Mouse (Mus musculus) hindbrain, embryonic 14.5 days (tissue): ENCODE results near the gene Fam102b. TPM values are rescaled to one million over a fixed set of nuclear protein-coding genes. Genes with fewer than 3 reads are reported as not detected.

Source experiments
- ATAC-seq: fragments of 200-750 bp; cut with Nextera tagmentation; 2 replicates; pipeline ENCODE4 v1.8.0; 2017; ENCODE audit warnings: moderate number of reproducible peaks, mild to moderate bottlenecking, moderate TSS enrichment, moderate library complexity; ENCODE audit not compliant: low FRiP score
- DNase-seq: peaks from one replicate; pipeline ENCODE4 v3.0.0-alpha.2; 2015; ENCODE audit warnings: low spot score
- H3K27ac ChIP-seq: fragments of 300-500 bp; sonication (generic); 2 replicates; pipeline ENCODE4 v1.5.1; 2014; ENCODE audit warnings: mild to moderate bottlenecking, moderate library complexity
- H3K27me3 ChIP-seq: fragments of 300-500 bp; sonication (generic); 2 replicates; pipeline ENCODE4 v1.6.1; 2014; ENCODE audit warnings: mild to moderate bottlenecking, low read length, mixed read lengths; ENCODE audit not compliant: control insufficient read depth, insufficient read depth
- H3K36me3 ChIP-seq: fragments of 300-500 bp; sonication (generic); replicated peaks from 2 replicates; pipeline ENCODE4 v1.6.1; 2014; ENCODE audit not compliant: control insufficient read depth, insufficient read depth
- H3K4me1 ChIP-seq: fragments of 300-500 bp; sonication (generic); replicated peaks from 2 replicates; pipeline ENCODE4 v1.6.1; 2014; ENCODE audit warnings: antibody characterized with exemption, low read length, mixed read lengths; ENCODE audit not compliant: control insufficient read depth, insufficient read depth
- H3K4me2 ChIP-seq: fragments of 300-500 bp; sonication (generic); replicated peaks from 2 replicates; pipeline ENCODE4 v1.6.1; 2014; ENCODE audit warnings: mild to moderate bottlenecking, moderate library complexity
- H3K4me3 ChIP-seq: fragments of 300-500 bp; sonication (generic); replicated peaks from 2 replicates; pipeline ENCODE4 v1.5.1; 2014; ENCODE audit warnings: mild to moderate bottlenecking, low read length
- H3K9ac ChIP-seq: fragments of 300-500 bp; sonication (generic); 2 replicates; pipeline ENCODE4 v1.6.1; 2014
- H3K9me3 ChIP-seq: fragments of 300-500 bp; sonication (generic); 2 replicates; pipeline ENCODE4 v1.6.1; 2016; ENCODE audit warnings: low read length; ENCODE audit not compliant: control insufficient read depth
- WGBS: fragments of 180-500 bp; shearing (Covaris S2); extraction: QIAGEN DNeasy Blood & Tissue Kit; methylation state at CpG from one replicate; pipeline ENCODE4 v1.1.7; 2014; 5-methylcytosine and 5-hydroxymethylcytosine counted together
- polyA plus RNA-seq: library from polyadenylated mRNA; unstranded; fragments of >200 nt; fragmentation: Nextera tagmentation; extraction: Ambion mirVana; gene quantifications from 2 replicates; pipeline ENCODE4 v1.2.1, GENCODE M21; 2014

The Fam102b gene
- polyA plus RNA-seq, 1 experiment from 2014 or later = 20.9 TPM

- no peak overlapping the region for H3K9ac ChIP-seq
- H3K36me3 ChIP-seq = no peaks in the 10 kb centered on the region
- no peak overlapping the region for H3K4me3 ChIP-seq
- H3K27me3 ChIP-seq = no peaks in the 10 kb centered on the region
- no peak overlapping the region for H3K27ac ChIP-seq
- no peak for DNase-seq
- WGBS = 95% methylated on average over 4 of the region's 4 CpGs
- no peaks in the 10 kb centered on the region for H3K4me1 ChIP-seq
- H3K4me2 ChIP-seq = no peak overlapping the region
- no peak for ATAC-seq
- no peaks in the 10 kb centered on the region for H3K9me3 ChIP-seq
Observed at GRCm38 (mm10) chr3:109040908-109041307, 13.5 kb upstream of the Fam102b start.

- no peaks in the 10 kb centered on the region for H3K9me3 ChIP-seq
- no peak for ATAC-seq
- no peaks in the 10 kb centered on the region for H3K4me1 ChIP-seq
- H3K4me3 ChIP-seq = no peak overlapping the region
- WGBS = 76% methylated on average over 1 of the region's 1 CpGs
- no peak overlapping the region for H3K4me2 ChIP-seq
- no peaks in the 10 kb centered on the region for H3K36me3 ChIP-seq
- H3K9ac ChIP-seq = no peak overlapping the region
- no peak overlapping the region for H3K27ac ChIP-seq
- no peak for DNase-seq
- no peaks in the 10 kb centered on the region for H3K27me3 ChIP-seq
Observed at GRCm38 (mm10) chr3:109034411-109034810, 7.0 kb upstream of the Fam102b start.

GRCm38 (mm10) chr3:109032306-109032705, 4.9 kb upstream of the Fam102b start:
- no peak overlapping the region for H3K27ac ChIP-seq
- H3K9me3 ChIP-seq = no peaks in the 10 kb centered on the region
- no peak overlapping the region for H3K9ac ChIP-seq
- no peak overlapping the region for H3K4me3 ChIP-seq
- no peaks in the 10 kb centered on the region for H3K36me3 ChIP-seq
- no peak overlapping the region for H3K4me2 ChIP-seq
- DNase-seq = no peak
- WGBS = 71% methylated on average over 2 of the region's 2 CpGs
- no peaks in the 10 kb centered on the region for H3K27me3 ChIP-seq
- no peaks in the 10 kb centered on the region for H3K4me1 ChIP-seq
- no peak for ATAC-seq

GRCm38 (mm10) chr3:109031626-109032025, 4.2 kb upstream of the Fam102b start:
- H3K27ac ChIP-seq = no peak overlapping the region
- H3K4me3 ChIP-seq = no peak overlapping the region
- H3K9me3 ChIP-seq = no peaks in the 10 kb centered on the region
- no peaks in the 10 kb centered on the region for H3K4me1 ChIP-seq
- H3K36me3 ChIP-seq = no peaks in the 10 kb centered on the region
- 92% methylated on average over 3 of the region's 3 CpGs for WGBS
- H3K27me3 ChIP-seq = no peaks in the 10 kb centered on the region
- ATAC-seq = no peak
- H3K9ac ChIP-seq = no peak overlapping the region
- DNase-seq = no peak
- H3K4me2 ChIP-seq = no peak overlapping the region

- no peak for ATAC-seq
- Histone ChIP-seq H3K4me1 (0 out of 2 replicates have a peak, but pooled peaks cover 3% of the 10 kb centered on the region), H3K9me3 (no peaks in the 10 kb centered on the region), H3K4me3 (no peak overlapping the region), H3K9ac (no peak overlapping the region), H3K4me2 (no peak overlapping the region), H3K36me3 (no peaks in the 10 kb centered on the region), H3K27me3 (no peaks in the 10 kb centered on the region), H3K27ac (no peak overlapping the region)
- DNase-seq = no peak
- WGBS = 54% methylated on average over 6 of the region's 6 CpGs
Observed at GRCm38 (mm10) chr3:109030817-109031216, 3.4 kb upstream of the Fam102b start.

- Histone ChIP-seq H3K36me3 (no peaks in the 10 kb centered on the region), H3K4me3 (no peak overlapping the region), H3K27me3 (no peaks in the 10 kb centered on the region), H3K9me3 (no peaks in the 10 kb centered on the region), H3K4me2 (no peak overlapping the region), H3K4me1 (peaks cover 10% of the 10 kb centered on the region; the same call in 1 of the 2 replicates), H3K27ac (no peak overlapping the region), H3K9ac (no peak overlapping the region)
- 39% methylated on average over 5 of the region's 5 CpGs for WGBS
- no peak for ATAC-seq
- no peak for DNase-seq
Observed at GRCm38 (mm10) chr3:109029661-109030060, 2.3 kb upstream of the Fam102b start.

GRCm38 (mm10) chr3:109026991-109027470, 376 bp downstream of the Fam102b start:
- under 1% methylated on average over 44 of the region's 51 CpGs for WGBS
- H3K27me3 ChIP-seq = no peaks in the 10 kb centered on the region
- peak overlapping the region; percentile 59 for H3K4me2 ChIP-seq
- H3K27ac ChIP-seq = peak overlapping the region; percentile 87
- peak overlapping the region; percentile 68 for H3K4me3 ChIP-seq
- peak; percentile 83 for ATAC-seq
- peak; percentile 50 for DNase-seq
- H3K9ac ChIP-seq = peak overlapping the region; percentile 85
- no peaks in the 10 kb centered on the region for H3K9me3 ChIP-seq
- H3K4me1 ChIP-seq = peaks cover 28% of the 10 kb centered on the region
- H3K36me3 ChIP-seq = no peaks in the 10 kb centered on the region

GRCm38 (mm10) chr3:109026462-109026990, 881 bp downstream of the Fam102b start:
- WGBS = 8% methylated on average over 15 of the region's 15 CpGs
- ATAC-seq (peak; percentile 9; the same call in 1 of the 2 replicates), DNase-seq (peak; percentile 43)
- Histone ChIP-seq H3K4me1 (peaks cover 28% of the 10 kb centered on the region), H3K4me2 (peak overlapping the region; percentile 59), H3K27ac (peak overlapping the region; percentile 87), H3K36me3 (no peaks in the 10 kb centered on the region), H3K27me3 (no peaks in the 10 kb centered on the region), H3K4me3 (peak overlapping the region; percentile 68), H3K9ac (peak overlapping the region; percentile 85), H3K9me3 (no peaks in the 10 kb centered on the region)

- peak overlapping the region; percentile 59 for H3K4me2 ChIP-seq
- H3K4me1 ChIP-seq = peaks cover 28% of the 10 kb centered on the region
- H3K27ac ChIP-seq = no peak overlapping the region
- H3K4me3 ChIP-seq = peak overlapping the region; percentile 68
- peak overlapping the region; percentile 85; the same call in 1 of the 2 replicates for H3K9ac ChIP-seq
- WGBS = 23% methylated on average over 16 of the region's 16 CpGs
- ATAC-seq (peak; percentile 41; the same call in 1 of the 2 replicates), DNase-seq (peak; percentile 89)
- no peaks in the 10 kb centered on the region for H3K27me3 ChIP-seq
- no peaks in the 10 kb centered on the region for H3K36me3 ChIP-seq
- H3K9me3 ChIP-seq = no peaks in the 10 kb centered on the region
Observed at GRCm38 (mm10) chr3:109025579-109025978, 1.8 kb downstream of the Fam102b start.
